Mouse (Mus musculus) bone marrow, adult 2 months (tissue): ENCODE data around the gene Bmp5. TPM values are rescaled to one million over a fixed set of nuclear protein-coding genes. Genes with fewer than 3 reads are reported as not detected.

Experiments used
- H3K27ac ChIP-seq: fragments of 200-500 bp; 2 replicates; pipeline ENCODE4 v1.5.1; 2012; ENCODE audit warnings: low read depth, mild to moderate bottlenecking, control low read depth, inconsistent platforms, low read length; ENCODE audit not compliant: control insufficient read depth, poor library complexity, insufficient read depth
- H3K4me1 ChIP-seq: fragments of 200-500 bp; 2 replicates; pipeline ENCODE4 v1.6.1; 2011; ENCODE audit warnings: low read length; ENCODE audit not compliant: control insufficient read depth, insufficient read depth
- H3K4me3 ChIP-seq: fragments of 200-500 bp; replicated peaks from 2 replicates; pipeline ENCODE3; 2011; ENCODE audit warnings: mild to moderate bottlenecking, low read depth, low read length, control low read depth; ENCODE audit not compliant: control insufficient read depth
- CTCF ChIP-seq: fragments of 200-500 bp; IDR thresholded peaks from 2 replicates; pipeline ENCODE4 v1.5.1; 2011; ENCODE audit warnings: low read length, control low read depth; ENCODE audit not compliant: control insufficient read depth, insufficient read depth
- POLR2A ChIP-seq: fragments of 200-500 bp; IDR thresholded peaks from 2 replicates; pipeline ENCODE4 v1.6.1; 2011; ENCODE audit warnings: low read depth, mild to moderate bottlenecking, control low read depth, low read length, borderline replicate concordance; ENCODE audit not compliant: control insufficient read depth
- WGBS: fragments of 180-500 bp; shearing (Covaris S2); methylation state at CpG from one replicate; pipeline ENCODE4 v1.1.7; 2018; 5-methylcytosine and 5-hydroxymethylcytosine counted together
- polyA plus RNA-seq: library from polyadenylated mRNA; stranded (reverse); fragments of >200 nt; gene quantifications from 2 replicates; pipeline ENCODE4 v1.2.4, GENCODE M21; 2011; ENCODE audit warnings: low replicate concordance; ENCODE audit not compliant: missing spikeins, insufficient read depth, insufficient read length

Bmp5 gene
- polyA plus RNA-seq, 1 experiment, result 0.40 TPM

- no peak overlapping the region for H3K27ac ChIP-seq
- no peak for TF ChIP-seq POLR2A
- TF ChIP-seq CTCF, result no peak
- H3K4me3 ChIP-seq, result no peak overlapping the region
- WGBS, result 88% methylated on average over 1 of the region's 1 CpGs
- H3K4me1 ChIP-seq, result no peaks in the 10 kb centered on the region
These were observed 40.0 kb downstream of the Bmp5 start for GRCm38 (mm10) chr9:75815161-75815560.

GRCm38 (mm10) chr9:75818400-75818799 is 43.2 kb downstream of the Bmp5 start:
- no peak overlapping the region for H3K27ac ChIP-seq
- no peaks in the 10 kb centered on the region for H3K4me1 ChIP-seq
- no peak overlapping the region for H3K4me3 ChIP-seq
- WGBS, result 77% methylated on average over 5 of the region's 5 CpGs
- TF ChIP-seq CTCF, result no peak
- TF ChIP-seq POLR2A, result no peak

GRCm38 (mm10) chr9:75832468-75832867 is 57.3 kb downstream of the Bmp5 start:
- H3K4me1 ChIP-seq, result no peaks in the 10 kb centered on the region
- H3K27ac ChIP-seq, result no peak overlapping the region
- 79% methylated on average over 9 of the region's 9 CpGs for WGBS
- TF ChIP-seq CTCF (no peak), POLR2A (no peak)
- no peak overlapping the region for H3K4me3 ChIP-seq

GRCm38 (mm10) chr9:75833189-75833732 is 58.1 kb downstream of the Bmp5 start:
- Histone ChIP-seq H3K4me3 (no peak overlapping the region), H3K4me1 (no peaks in the 10 kb centered on the region), H3K27ac (no peak overlapping the region)
- 82% methylated on average over 5 of the region's 5 CpGs for WGBS
- TF ChIP-seq CTCF (no peak), POLR2A (no peak)

- Histone ChIP-seq H3K4me3 (no peak overlapping the region), H3K4me1 (no peaks in the 10 kb centered on the region), H3K27ac (no peak overlapping the region)
- TF ChIP-seq CTCF (no peak), POLR2A (no peak)
- WGBS, result 66% methylated on average over 3 of the region's 3 CpGs
These were observed 64.3 kb downstream of the Bmp5 start for GRCm38 (mm10) chr9:75839450-75839849.

- no peak overlapping the region for H3K4me3 ChIP-seq
- WGBS, result 82% methylated on average over 6 of the region's 6 CpGs
- TF ChIP-seq CTCF, result no peak
- no peak for TF ChIP-seq POLR2A
These were observed 65.7 kb downstream of the Bmp5 start for GRCm38 (mm10) chr9:75840841-75841240.

GRCm38 (mm10) chr9:75846010-75846409 is 70.8 kb downstream of the Bmp5 start:
- H3K27ac ChIP-seq, result no peak overlapping the region
- H3K4me1 ChIP-seq, result no peaks in the 10 kb centered on the region
- H3K4me3 ChIP-seq, result no peak overlapping the region
- TF ChIP-seq CTCF, result no peak
- TF ChIP-seq POLR2A, result no peak

More at GRCm38 (mm10) chr9:75840841-75841240, 65.7 kb downstream of the Bmp5 start:
- no peak overlapping the region for H3K27ac ChIP-seq
- no peaks in the 10 kb centered on the region for H3K4me1 ChIP-seq

GRCm38 (mm10) chr9:75850670-75851228 is 75.6 kb downstream of the Bmp5 start:
- 69% methylated on average over 5 of the region's 5 CpGs for WGBS
- TF ChIP-seq CTCF (no peak), POLR2A (no peak)
- no peak overlapping the region for H3K4me3 ChIP-seq
- H3K27ac ChIP-seq, result no peak overlapping the region
- H3K4me1 ChIP-seq, result no peaks in the 10 kb centered on the region

GRCm38 (mm10) chr9:75858161-75858560 is 83.0 kb downstream of the Bmp5 start:
- Histone ChIP-seq H3K4me3 (no peak overlapping the region), H3K4me1 (no peaks in the 10 kb centered on the region), H3K27ac (no peak overlapping the region)
- 74% methylated on average over 3 of the region's 3 CpGs for WGBS
- TF ChIP-seq CTCF, result no peak
- TF ChIP-seq POLR2A, result no peak
